Mouse (Mus musculus) granulocyte monocyte progenitor cell, adult 5-6 weeks (primary cell): ENCODE data around the gene Nlrx1. TPM values are rescaled to one million over a fixed set of nuclear protein-coding genes. Genes with fewer than 3 reads are reported as not detected.
"Not testable (repeated sequence)": the region's sequence is repeated elsewhere in the genome, so short reads cannot be mapped to it uniquely, and the experiment has no call there.

Experiments
- ATAC-seq: replicated peaks from 2 replicates; pipeline ENCODE4 v1.8.0; 2016; ENCODE audit warnings: mild to moderate bottlenecking, moderate TSS enrichment, inconsistent platforms; ENCODE audit not compliant: poor library complexity, severe bottlenecking
- total RNA-seq, 2 experiments: library from RNA; stranded (forward) in 1 of 2; stranded (reverse) in 1 of 2; fragments of 200-712, 200-1000 nt in 1 of 2; fragments of >200 nt in 1 of 2; fragmentation: Nextera tagmentation in 1 of 2; gene quantifications; 2 replicates each; pipeline ENCODE4 v1.2.3; 2014 to 2017

Nlrx1 gene
- total RNA-seq (2014; fragmentation: Nextera tagmentation) (4.9 and 11.1 TPM in 2 replicates), total RNA-seq (2017) (7.3 and 8.4 TPM in 2 replicates)

DNA sequence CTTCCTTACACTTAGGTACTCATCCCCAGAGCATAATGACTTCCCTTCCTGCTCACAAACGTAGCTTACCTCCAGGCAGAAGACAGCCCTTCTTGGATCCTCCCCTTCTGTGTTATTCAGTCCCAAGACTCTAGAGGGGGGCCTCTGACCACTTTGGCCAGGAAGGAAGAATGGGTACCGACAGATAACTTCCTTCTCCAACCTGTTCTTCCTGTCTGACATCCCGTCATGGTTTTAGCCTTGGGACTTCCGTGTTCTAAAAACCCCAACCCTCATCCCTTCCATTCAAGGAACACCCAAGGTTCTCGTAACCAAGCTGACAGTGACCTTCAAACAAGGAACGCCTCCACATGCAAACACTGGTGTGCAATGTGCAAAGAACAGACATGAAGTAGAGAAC lies at the start of gene Nlrx1:
Gene Nlrx1 (minus strand): TSS at position 168 of the 400 bp plus-strand sequence.
- peak; percentile 70 for ATAC-seq

DNA sequence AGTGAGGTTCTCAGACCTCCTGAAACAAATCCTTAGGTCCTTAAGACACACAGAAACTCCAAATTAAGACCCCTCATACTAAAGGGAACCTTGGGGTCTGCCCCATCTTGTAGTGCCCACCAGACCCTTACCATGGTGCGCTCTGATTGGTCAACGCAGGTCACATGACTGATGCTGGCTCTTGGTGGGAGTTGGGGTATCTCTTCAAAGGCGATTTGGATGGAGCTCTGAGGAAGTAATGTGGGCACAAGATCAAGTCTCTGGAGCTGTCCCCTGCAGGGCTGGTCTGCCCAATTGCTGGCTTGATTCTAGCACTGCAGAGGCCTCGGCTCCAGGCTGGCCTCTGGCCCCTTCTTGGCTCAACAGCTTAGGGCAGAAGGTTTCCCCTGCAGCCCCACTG lies 49.1 kb upstream of the Nlrx1 start:
- no peak for ATAC-seq

DNA sequence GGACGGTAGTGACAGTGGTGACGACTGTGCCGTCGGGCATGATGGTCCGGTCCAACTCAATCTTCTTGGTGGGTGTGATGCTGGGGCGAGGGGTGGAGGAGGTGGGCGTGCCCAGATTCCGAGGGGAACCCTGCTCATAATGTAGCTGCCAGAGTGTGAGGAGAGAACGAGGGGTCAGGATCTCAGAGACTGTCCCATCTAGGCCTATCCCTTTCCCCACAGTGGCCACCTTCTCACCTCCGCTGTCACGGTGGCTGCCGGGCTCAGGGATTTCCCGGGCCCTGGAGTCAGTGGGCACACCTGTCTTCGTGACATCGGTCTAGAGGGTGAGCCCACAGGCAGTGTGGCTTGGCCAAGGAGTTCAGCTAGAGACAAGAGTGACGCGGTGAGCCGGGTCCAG lies 46.5 kb upstream of the Nlrx1 start:
- no peak for ATAC-seq

DNA sequence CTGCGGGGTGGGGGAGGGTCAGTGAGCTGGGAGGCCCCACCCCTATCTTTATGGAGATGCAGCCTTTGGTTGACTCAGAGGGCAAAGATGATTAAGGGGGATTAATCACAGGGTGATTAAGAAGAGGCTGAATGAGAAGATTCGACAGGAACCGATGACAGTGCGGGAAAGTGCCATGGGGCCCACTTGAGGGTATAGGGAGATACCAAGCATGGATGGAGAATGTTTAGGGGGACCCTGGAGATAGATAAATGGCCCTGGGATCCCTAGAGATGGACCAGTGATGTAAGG lies 45.8 kb upstream of the Nlrx1 start:
- ATAC-seq, result no peak

DNA sequence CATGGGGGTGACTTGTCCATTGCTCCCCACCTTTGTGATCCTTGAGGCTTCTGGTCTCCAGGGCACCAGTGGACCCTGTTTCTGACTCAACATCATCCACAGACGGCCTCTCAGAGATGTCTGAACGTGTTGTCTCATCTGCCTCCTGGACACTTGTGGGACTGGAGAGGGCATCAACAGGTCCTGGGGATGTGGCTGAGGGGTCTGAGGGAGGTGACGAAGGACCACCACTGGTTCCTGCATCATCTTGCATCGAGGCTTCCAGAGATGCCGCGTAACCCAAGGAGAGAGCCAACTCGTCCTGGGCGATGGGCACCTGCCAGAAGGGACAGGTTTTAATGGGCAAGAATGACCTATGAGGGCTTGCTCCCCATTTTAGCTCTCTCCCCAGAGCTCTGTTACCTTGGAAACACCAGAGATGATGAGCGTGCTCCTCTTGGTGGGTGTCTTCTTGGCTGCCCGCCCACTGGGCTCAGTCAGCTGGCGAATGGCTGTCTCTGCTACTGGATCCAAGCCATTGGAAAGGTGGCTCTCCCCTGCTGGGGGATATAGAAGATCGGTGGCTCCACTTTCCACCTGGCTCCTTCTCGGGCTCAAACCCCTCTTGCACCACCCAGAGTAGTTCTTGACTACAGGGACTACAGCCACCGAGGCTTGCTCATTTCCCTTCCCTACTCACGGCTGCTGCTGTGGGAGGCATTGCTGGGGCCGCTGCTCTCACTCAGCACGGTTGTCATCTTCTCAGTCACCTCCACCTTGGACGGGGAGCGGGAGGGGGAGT lies 45.3 kb upstream of the Nlrx1 start:
- no peak for ATAC-seq

DNA sequence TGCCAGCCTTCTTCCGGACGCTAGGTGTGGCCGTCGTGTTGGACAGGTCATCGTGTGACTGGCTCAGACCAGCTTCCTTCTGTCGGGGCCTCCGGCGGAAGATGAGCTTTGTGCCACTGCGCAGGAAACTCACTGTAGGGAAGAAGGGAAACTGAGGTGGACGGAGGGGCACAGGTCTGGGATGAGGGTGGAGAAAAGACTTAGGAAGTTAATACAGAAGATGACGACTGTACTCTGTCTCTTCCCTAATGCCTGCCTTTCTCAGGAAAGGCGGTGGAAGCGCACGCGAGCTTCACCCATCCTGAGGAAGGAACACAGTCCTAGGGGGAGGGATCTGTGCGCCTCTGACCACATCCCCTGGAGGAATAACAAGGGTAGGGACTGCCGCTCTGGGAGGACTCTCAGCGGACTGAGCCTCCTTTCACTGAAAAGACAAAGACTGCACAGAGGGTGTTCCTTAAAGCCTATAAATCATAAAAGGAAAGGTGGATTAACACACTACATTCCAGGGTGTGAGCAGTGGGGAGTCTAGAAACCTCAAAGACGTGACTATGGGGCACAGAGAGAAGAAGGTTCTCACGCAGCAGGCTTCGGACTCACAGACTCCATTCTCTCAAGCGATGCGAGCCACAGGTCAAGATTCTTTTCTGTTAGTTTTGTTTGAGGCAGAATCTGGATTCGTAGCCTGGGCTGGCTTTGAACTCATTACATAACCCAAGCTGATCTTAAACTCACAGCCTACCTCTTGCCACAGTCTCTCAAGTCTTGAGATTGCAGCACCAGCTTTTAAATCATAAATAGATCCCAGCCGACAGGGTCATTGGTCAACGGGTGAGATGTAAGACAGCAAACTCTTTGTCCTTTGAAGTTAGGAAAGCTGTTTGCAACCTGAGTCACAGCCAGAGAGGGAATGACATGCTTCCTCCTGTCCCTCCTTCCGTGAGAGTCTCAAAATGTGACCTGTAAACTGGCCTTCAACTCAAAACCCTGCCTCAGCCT lies 43.0 kb upstream of the Nlrx1 start:
- ATAC-seq, result 0 out of 2 replicates have a peak, but pooled peaks have one; percentile 23

DNA sequence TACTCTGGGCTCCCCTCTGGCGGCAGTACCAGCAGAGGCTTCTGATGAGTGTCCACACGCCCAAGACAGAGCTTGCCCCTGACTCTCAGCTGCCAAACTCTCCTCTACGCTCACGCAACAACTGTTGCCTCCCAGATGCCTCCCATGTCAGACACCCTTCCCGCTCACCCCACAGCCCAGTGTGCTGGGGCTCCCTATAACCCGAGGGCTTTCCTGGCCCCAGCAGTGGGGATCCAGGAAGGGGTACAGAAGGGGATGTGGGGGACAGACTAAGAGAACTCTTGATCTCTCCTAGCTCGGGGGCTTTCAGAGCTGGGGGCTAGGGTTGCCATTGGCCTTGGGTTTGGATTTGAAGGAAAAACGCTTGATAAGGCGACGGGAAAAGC lies 42.3 kb upstream of the Nlrx1 start:
- no peak for ATAC-seq

DNA sequence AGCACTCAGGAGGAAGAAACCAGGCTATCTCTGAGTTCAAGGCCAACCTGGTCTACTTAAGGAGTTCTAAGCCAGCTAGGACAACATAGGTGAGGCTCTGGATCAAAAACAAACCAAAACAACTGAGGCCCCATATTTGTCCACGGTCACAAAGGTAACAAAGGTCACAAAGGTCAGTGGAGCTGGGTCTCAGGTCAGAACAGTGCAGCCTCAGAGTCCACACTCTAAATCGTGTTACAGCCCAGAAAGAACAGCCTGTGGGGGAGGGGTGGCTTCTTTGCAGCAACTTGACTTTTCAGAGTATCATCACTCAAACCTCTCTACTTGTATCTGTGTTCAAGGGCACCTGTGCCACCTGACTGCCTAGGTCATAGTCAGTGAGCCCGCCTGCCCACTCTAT lies 41.4 kb upstream of the Nlrx1 start:
- ATAC-seq, result no peak

DNA sequence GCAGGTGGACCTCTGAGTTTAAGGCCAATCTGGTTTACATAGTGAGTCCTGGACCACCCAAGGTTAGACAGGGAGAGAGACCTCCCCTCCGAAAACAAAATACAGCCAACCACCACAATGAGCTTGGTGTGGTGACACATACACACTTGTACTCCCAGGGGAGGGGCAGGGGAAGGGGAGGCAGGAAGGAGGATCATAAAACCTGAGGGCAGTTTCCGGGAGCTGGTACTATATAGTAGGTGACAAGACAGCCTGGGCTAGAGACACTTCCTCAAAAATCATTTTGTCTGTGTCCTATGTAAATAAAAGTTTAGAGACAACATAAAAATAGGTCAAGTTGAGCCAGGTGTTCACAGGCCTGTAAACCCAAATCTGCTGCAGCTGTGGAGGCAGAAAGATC lies 38.8 kb upstream of the Nlrx1 start:
- ATAC-seq, result no peak

DNA sequence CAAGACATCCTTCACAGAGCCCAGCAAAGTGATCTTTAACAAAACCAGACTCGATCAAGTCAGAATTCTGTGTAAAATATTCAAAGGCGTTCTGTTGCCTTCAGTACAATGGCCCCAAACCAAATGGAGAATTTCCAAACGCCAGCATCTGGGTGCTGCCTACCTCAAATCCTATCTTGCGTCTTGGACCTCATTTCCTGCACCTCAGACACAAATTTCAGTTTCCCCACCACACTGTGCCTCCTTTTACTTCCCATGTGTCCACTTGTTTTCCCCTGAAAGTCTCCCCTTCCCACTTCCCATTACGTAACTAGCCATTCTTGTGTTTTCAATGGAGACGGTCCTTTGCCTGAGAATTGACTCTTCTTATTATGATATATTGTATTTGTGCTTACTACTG lies 38.1 kb upstream of the Nlrx1 start:
- no peak for ATAC-seq

DNA sequence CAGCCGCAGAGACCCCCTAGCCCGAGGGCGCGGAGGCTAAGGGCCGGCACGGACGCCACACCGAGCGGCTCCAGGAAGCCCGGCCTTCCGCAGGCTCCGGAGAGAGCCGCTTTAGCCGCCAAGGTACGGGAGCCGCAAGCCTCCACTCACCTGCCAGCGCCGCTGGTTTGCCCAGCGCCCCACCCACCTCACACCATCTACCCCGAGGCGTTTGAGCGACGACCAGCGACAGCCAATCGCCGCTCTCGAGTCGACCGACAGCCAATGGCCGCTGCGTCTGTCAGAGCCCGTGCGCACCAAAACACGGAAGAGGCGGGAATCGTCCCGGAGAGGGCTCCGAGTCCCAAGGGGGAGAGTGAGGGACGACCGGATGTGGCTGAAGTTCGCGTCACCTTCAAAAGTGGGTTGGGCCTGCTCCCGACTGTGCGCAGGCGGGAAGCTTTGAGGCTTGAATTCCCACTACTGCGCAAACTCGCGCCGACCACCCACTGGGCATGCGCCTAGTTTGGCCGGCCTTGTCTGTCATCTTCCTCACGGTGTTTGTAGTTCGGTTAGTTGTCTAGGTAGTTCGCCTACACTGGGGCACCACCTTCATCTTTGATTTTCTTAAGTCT lies 37.2 kb upstream of the Nlrx1 start, which contains the start of gene Hinfp:
Gene Hinfp (minus strand): TSS at position 206 of the 614 bp plus-strand sequence.
- peak; percentile 98 for ATAC-seq

DNA sequence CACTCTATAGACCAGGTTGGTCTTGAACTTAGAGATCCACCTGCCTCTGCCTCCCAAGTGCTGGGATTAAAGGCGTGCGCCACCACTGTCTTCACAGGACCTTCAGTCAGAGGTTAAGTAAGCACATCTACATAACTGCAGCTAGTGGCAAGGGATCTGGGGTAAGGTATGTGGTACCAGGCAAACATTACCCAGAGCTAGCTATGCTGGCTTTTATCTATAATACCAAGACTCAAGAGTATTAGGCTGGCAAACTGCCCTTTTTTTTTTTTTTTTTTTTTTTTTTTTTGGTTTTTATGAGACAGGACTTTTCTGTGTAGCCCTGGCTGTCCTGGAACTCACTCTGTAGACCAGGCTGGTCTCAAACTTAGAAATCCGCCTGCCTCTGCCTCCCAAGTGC lies 31.6 kb upstream of the Nlrx1 start:
- ATAC-seq, result not testable (repeated sequence)

DNA sequence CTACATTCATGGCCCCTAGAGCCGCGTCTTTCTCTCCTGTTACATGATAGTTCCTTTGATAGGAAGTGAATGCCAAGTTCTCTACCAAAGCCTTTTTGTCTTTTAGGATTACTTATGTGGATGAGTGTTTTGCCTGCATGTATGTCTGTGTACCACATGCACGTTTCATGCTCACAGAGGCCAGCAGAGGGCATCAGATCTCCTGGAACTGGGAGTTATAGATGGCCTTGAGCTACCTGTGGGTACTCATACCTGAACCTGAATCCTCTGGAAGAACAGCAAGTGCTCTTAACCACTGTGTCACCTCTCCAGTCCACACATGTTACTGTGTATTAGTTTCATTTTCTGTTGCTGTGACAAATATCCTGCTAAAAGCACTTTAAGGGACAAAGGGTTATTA lies 24.1 kb upstream of the Nlrx1 start:
- no peak for ATAC-seq

DNA sequence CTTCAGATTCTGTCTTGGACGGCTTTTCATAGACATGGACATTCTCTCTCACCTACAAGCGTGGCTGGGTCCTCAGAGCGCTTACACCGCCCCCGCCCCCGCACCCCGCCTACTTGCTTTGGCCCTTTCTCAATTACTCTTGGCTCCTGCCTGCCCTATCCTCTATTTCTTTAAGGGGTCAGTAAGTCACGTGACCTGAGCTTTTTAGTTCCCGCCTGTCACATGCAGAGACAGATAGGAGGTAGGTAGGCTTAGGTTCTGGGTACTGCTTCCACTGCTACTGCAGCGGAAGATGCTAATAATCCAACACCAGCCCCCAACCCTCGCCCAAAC lies 20.5 kb upstream of the Nlrx1 start:
- ATAC-seq, result no peak

DNA sequence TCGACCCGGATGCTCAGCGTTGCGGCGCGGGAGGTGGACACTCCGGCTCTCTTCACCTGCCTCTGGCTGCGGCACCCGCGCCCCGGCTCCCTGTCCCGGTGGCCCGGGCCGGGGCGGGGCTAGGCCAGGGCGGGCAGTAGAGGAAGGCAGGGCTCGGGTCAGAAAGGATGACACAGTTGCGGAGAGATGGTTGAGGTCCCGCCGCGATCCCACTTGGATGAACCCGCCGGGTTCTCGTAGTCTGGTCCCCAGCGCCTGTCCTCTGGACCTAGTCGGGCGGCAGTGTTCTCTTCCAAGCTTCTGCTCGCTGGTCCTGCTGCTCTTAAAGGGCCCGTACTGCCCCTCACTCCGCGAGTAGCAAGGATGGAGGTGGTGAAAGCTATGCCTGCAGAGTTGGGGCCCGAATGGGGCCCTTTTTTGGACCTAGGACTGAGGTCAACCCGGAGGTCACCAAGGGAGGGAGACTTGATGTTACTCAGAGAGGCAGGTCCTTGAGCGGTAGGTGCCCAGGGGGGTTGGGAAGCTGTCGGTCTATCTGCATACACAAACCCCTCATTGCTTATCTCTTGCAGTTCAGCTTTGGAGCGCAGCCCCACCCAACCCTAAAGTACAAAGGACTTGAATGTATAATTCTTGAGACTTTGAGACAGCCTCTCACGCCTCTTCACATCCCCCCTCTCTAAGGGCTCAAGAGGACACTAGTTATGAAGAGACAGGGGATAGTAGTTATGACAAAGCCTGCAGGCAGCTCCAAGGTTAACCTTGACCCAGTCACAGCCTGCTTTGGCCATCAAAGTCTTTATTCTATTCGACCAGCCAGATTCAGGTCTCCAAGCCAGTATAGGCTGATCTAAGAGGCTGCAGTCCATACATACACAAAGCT lies 19.9 kb upstream of the Nlrx1 start, which contains the start of gene Abcg4:
Gene Abcg4 (minus strand): TSS at position 540 of the 883 bp plus-strand sequence.
- no peak for ATAC-seq

DNA sequence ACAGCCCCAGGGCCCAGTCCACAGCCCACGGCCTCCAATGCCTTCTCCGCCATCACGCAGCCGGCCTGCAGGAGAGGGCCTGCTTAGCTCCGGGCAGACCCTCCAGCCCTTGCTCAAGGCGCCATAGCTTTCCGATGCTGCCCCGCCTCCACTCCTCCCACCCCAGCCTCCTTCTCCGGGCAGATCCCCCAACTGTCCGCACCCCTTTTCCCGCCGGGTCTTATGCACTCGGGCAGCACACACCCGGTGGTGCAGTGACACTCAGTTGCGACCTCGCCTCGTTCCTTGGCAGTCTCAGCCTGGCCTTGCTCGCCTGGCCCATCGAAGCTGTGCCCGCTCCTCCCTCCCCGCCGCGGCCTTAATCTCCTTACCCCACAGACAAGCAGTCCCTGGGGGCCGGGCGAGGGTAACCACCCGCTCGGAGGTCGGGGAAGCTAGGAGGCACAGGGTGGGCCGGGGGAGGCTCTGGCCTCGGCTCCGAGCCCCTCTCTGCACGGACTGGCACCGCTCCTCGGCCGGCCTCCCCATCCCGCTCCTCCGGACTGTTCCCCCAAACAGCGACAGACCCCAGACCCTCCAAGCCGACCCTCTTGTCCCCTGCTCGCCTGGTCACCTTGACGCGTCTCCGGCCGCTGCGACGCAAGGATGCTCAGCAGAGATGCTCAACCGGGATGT lies 19.1 kb upstream of the Nlrx1 start:
- peak; percentile 16 for ATAC-seq

DNA sequence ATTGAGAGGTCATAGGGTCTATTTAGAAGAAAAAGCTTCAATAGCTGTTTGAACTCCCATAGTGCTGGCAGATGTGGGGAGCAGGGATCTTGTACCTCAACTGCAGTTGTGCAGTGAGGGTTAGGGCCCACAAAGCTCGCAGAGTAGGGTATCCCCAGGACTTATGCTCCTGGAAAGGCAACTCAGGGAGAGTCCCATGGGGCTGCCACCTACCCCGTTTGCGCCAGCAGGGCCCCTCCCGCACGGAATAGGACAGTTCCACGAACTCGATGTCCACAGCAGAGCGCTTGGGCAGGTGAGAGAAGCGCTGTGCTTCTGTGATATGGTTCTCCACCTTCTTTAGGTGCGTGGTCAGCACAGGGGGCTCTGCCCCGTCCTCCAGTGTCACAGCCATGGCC lies 18.6 kb upstream of the Nlrx1 start:
- ATAC-seq, result 0 out of 2 replicates have a peak, but pooled peaks have one; percentile 5

DNA sequence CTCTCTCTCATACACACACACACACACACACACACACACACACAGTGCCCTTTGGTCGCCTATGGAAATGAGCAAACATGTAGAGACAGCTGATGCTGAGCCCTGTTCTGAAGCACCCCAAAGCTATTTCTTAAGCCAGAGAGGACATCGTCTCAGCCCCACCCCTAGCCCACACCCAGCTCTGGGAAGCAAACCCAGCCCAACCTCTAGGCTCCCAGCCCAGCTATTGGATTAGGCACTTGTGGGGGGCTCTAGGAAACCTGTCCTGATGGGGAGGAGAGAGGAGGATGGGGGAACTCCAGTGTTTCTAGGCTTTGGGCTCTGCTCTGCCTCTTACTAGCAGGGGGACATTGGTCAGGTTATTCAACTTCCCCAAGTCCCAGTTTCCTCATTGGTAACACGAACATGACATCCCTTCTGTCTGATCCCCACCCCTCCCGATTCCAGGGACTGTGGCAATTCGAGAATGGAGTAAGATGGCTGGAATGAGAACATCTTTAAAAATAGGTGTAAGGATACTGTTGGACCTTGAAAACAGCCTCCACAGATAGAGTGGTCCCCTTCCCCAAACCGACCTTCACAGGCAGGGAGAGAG lies 18.0 kb upstream of the Nlrx1 start:
- peak; percentile 39 for ATAC-seq

DNA sequence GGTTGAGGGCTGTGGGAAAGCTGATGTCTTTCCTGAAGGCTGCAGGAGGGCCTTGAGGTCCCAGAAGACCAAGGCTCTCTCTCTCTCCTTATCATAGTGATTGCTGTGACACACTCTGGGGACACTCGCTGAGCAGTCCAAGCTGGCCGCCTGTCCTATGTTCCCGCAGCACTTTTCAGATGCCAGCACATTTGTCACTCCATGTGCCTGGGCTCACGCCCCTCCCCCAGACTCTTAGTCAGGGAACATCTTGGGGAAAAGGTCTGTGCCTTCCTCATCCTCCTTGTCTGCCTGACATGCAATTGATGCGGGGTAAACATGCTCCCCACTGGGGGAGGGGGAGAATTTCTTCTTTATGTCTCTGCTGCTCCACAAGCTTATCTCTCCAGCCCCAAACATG lies 14.8 kb upstream of the Nlrx1 start:
- ATAC-seq, result no peak
